Mouse (Mus musculus) kidney, embryonic 15.5 days (tissue): ENCODE measurements around the gene Fars2. TPM values are rescaled to one million over a fixed set of nuclear protein-coding genes. Genes with fewer than 3 reads are reported as not detected.

ENCODE experiments used
- ATAC-seq: fragments of 200-750 bp; cut with Nextera tagmentation; replicated peaks from 2 replicates; pipeline ENCODE4 v1.8.0; 2017; ENCODE audit warnings: moderate TSS enrichment; ENCODE audit not compliant: low FRiP score
- H3K27ac ChIP-seq: fragments of 300-500 bp; sonication (generic); 2 replicates; pipeline ENCODE4 v1.5.1; 2015; ENCODE audit warnings: mild to moderate bottlenecking, inconsistent platforms
- H3K27me3 ChIP-seq: fragments of 300-500 bp; sonication (generic); 2 replicates; pipeline ENCODE4 v1.6.1; 2015; ENCODE audit warnings: inconsistent platforms
- H3K36me3 ChIP-seq: fragments of 300-500 bp; sonication (generic); 2 replicates; pipeline ENCODE4 v1.6.1; 2015; ENCODE audit warnings: inconsistent platforms
- H3K4me1 ChIP-seq: fragments of 300-500 bp; sonication (generic); 2 replicates; pipeline ENCODE4 v1.6.1; 2015; ENCODE audit warnings: inconsistent platforms
- H3K4me2 ChIP-seq: fragments of 300-500 bp; sonication (generic); 2 replicates; pipeline ENCODE4 v1.6.1; 2015; ENCODE audit warnings: moderate library complexity, mild to moderate bottlenecking, inconsistent platforms
- H3K4me3 ChIP-seq: fragments of 300-500 bp; sonication (generic); replicated peaks from 2 replicates; pipeline ENCODE4 v1.5.1; 2015; ENCODE audit warnings: mild to moderate bottlenecking, inconsistent platforms
- H3K9ac ChIP-seq: fragments of 300-500 bp; sonication (generic); 2 replicates; pipeline ENCODE4 v1.6.1; 2015; ENCODE audit warnings: mild to moderate bottlenecking, inconsistent platforms
- H3K9me3 ChIP-seq: fragments of 300-500 bp; sonication (generic); replicated peaks from 2 replicates; pipeline ENCODE4 v1.6.1; 2016; ENCODE audit warnings: inconsistent platforms
- WGBS: fragments of 180-500 bp; shearing (Covaris S2); methylation state at CpG from one replicate; pipeline ENCODE4 v1.1.7; 2015; ENCODE audit warnings: mixed read lengths; 5-methylcytosine and 5-hydroxymethylcytosine counted together
- polyA plus RNA-seq: library from polyadenylated mRNA; unstranded; fragments of >200 nt; fragmentation: Nextera tagmentation; extraction: Ambion mirVana; gene quantifications from 2 replicates; pipeline ENCODE4 v1.2.1, GENCODE M21; 2015

Gene Fars2
- polyA plus RNA-seq, 1 experiment from 2014 or later, result 35.8 TPM

GRCm38 (mm10) chr13:36717376-36717775, 600.2 kb downstream of the Fars2 start:
- Histone ChIP-seq H3K4me3 (no peak overlapping the region), H3K9me3 (no peaks in the 10 kb centered on the region), H3K27ac (no peak overlapping the region), H3K4me2 (no peak overlapping the region), H3K36me3 (no peaks in the 10 kb centered on the region), H3K27me3 (peaks cover 37% of the 10 kb centered on the region), H3K9ac (no peak overlapping the region), H3K4me1 (no peaks in the 10 kb centered on the region)
- no peak for ATAC-seq
- WGBS, result 74% methylated on average over 3 of the region's 3 CpGs

- Histone ChIP-seq H3K36me3 (no peaks in the 10 kb centered on the region), H3K9ac (no peak overlapping the region)
- 86% methylated on average over 5 of the region's 5 CpGs for WGBS
Measured at GRCm38 (mm10) chr13:36720297-36721017, 603.2 kb downstream of the Fars2 start.

GRCm38 (mm10) chr13:36722309-36722708, 605.1 kb downstream of the Fars2 start:
- Histone ChIP-seq H3K27me3 (peaks cover 85% of the 10 kb centered on the region), H3K36me3 (no peaks in the 10 kb centered on the region)

More at GRCm38 (mm10) chr13:36720297-36721017, 603.2 kb downstream of the Fars2 start:
- Histone ChIP-seq H3K27ac (no peak overlapping the region), H3K9me3 (no peaks in the 10 kb centered on the region), H3K4me3 (no peak overlapping the region), H3K4me2 (no peak overlapping the region), H3K4me1 (peaks cover 13% of the 10 kb centered on the region), H3K27me3 (peaks cover 68% of the 10 kb centered on the region)
- no peak for ATAC-seq

GRCm38 (mm10) chr13:36723726-36724300, 606.6 kb downstream of the Fars2 start:
- Histone ChIP-seq H3K9me3 (no peaks in the 10 kb centered on the region), H3K4me1 (peaks cover 28% of the 10 kb centered on the region), H3K4me3 (no peak overlapping the region), H3K9ac (no peak overlapping the region), H3K27ac (no peak overlapping the region), H3K4me2 (peak overlapping the region; percentile 50; the same call in 1 of the 2 replicates), H3K27me3 (peaks cover 97% of the 10 kb centered on the region), H3K36me3 (no peaks in the 10 kb centered on the region)
- no peak for ATAC-seq
- WGBS, result 2% methylated on average over 15 of the region's 15 CpGs

More at GRCm38 (mm10) chr13:36722309-36722708, 605.1 kb downstream of the Fars2 start:
- ATAC-seq, result no peak
- Histone ChIP-seq H3K9ac (no peak overlapping the region), H3K9me3 (no peaks in the 10 kb centered on the region), H3K4me3 (no peak overlapping the region), H3K4me2 (no peak overlapping the region), H3K27ac (no peak overlapping the region), H3K4me1 (peaks cover 26% of the 10 kb centered on the region)

DNA sequence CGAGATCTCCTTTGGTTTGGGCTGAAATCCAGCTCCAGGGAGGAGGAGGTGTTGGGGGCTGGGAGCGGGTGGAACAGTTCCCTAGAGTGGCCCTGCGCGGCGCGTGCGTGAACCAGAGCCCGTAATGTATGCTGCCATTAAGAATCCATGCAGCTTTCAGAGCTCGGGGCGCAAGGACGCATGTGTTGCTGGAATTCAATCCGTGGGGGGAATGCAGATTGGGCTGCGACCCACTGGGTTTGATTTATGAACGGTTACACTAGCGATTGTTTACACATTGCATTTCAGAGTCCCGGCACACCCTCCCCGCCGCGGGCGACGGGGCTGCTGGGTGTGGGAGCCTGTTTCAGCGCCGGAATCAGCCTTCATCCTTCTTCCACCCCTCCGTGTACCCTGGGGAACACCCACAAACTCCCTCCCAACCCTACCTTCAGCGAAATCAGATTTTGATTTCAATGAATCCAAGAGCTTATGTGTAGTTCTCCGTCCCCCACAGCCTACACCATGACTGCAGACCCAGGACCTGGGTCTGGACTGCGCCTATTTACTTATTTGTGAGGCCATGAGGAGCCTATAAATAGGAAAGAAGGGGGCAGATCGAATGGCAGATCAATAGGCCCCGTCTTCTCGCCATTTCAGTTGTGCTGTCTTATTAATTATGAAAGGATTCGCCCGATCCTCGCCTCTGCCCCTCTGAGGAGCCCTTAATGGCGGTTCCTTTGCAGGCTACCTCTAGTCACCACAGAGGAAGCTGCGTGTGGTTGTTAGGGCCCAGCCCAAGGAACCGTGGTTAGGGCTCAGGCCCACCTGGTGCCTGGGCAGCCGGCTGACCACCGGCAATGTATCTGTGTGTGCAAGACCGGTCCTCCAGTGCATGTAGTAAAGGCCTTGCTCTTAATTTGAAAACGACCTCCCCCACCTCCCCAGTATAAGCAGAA, 607.6 kb downstream of the Fars2 start:
- H3K9me3 ChIP-seq, result no peaks in the 10 kb centered on the region
- no peaks in the 10 kb centered on the region for H3K36me3 ChIP-seq
- no peak overlapping the region for H3K27ac ChIP-seq
- WGBS, result under 1% methylated on average over 40 of the region's 40 CpGs
- H3K4me3 ChIP-seq, result peak overlapping the region; percentile 29
- no peak overlapping the region for H3K9ac ChIP-seq
- peaks cover 28% of the 10 kb centered on the region for H3K4me1 ChIP-seq
- H3K27me3 ChIP-seq, result peaks cover 98% of the 10 kb centered on the region
- ATAC-seq, result 0 out of 2 replicates have a peak, but pooled peaks have one; percentile 44
- H3K4me2 ChIP-seq, result peak overlapping the region; percentile 50

GRCm38 (mm10) chr13:36725881-36726280, 608.7 kb downstream of the Fars2 start:
- no peak overlapping the region for H3K4me3 ChIP-seq
- peaks cover 98% of the 10 kb centered on the region for H3K27me3 ChIP-seq
- no peak for ATAC-seq
- H3K9me3 ChIP-seq, result no peaks in the 10 kb centered on the region
- no peak overlapping the region for H3K4me2 ChIP-seq
- H3K4me1 ChIP-seq, result peaks cover 28% of the 10 kb centered on the region
- H3K27ac ChIP-seq, result no peak overlapping the region
- WGBS, result 2% methylated on average over 8 of the region's 8 CpGs
- H3K9ac ChIP-seq, result no peak overlapping the region
- H3K36me3 ChIP-seq, result no peaks in the 10 kb centered on the region

GRCm38 (mm10) chr13:36726551-36726950, 609.3 kb downstream of the Fars2 start:
- peak overlapping the region; percentile 32 for H3K4me3 ChIP-seq
- under 1% methylated on average over 24 of the region's 24 CpGs for WGBS
- H3K36me3 ChIP-seq, result no peaks in the 10 kb centered on the region
- H3K27ac ChIP-seq, result no peak overlapping the region
- H3K4me1 ChIP-seq, result peaks cover 34% of the 10 kb centered on the region
- H3K4me2 ChIP-seq, result peak overlapping the region; percentile 49
- no peak for ATAC-seq
- H3K9me3 ChIP-seq, result no peaks in the 10 kb centered on the region
- peaks cover 98% of the 10 kb centered on the region for H3K27me3 ChIP-seq
- H3K9ac ChIP-seq, result no peak overlapping the region

DNA sequence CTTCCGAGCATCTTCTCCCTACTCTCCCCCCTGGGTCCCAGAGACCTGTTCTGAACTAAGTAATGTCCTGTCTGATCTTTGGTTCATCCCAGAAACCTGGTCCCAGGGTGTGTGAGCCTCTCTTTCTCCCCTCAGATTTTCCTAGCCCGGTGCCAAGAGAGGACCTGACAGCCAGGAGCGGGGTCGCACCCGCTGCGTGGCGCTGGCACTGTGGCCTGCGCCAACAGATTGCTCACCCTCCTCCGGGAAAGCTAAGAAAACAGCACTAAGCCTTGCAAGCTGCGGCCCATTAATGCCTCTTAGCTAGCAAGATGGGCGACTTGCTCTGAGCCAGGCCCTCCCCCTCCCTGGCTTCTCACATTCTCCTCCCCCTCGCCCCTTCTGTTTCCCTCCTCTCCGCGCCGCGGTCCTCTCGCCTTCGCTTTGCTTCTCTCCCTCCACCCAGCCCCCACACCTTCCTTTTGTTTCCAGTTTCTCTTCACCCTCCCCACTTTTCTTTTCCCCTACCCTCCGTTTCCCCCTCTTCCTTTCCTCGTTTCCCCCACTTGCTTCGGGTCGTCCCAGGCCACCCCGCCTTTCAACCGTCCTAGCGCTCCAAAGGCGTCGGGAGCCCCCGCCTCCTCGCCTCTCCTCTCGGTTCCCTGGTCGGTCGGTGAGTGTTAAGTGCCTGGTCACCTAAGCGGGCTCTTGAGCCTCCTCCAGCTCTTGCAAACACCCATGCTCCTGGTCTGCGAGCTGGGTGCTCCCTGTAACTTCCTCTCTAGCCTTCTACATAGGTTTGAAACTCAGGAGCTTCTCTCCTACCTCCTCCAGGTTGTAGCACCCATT, 610.0 kb downstream of the Fars2 start:
- Histone ChIP-seq H3K4me2 (peak overlapping the region; percentile 49), H3K4me1 (peaks cover 40% of the 10 kb centered on the region), H3K27ac (no peak overlapping the region), H3K4me3 (peak overlapping the region; percentile 32), H3K9ac (no peak overlapping the region), H3K27me3 (peaks cover 98% of the 10 kb centered on the region), H3K36me3 (no peaks in the 10 kb centered on the region), H3K9me3 (no peaks in the 10 kb centered on the region)
- ATAC-seq, result no peak
- WGBS, result 1% methylated on average over 34 of the region's 34 CpGs

GRCm38 (mm10) chr13:36727779-36728470, 610.7 kb downstream of the Fars2 start:
- Histone ChIP-seq H3K4me2 (peak overlapping the region; percentile 49), H3K4me3 (peak overlapping the region; percentile 32)
- under 1% methylated on average over 22 of the region's 23 CpGs for WGBS

DNA sequence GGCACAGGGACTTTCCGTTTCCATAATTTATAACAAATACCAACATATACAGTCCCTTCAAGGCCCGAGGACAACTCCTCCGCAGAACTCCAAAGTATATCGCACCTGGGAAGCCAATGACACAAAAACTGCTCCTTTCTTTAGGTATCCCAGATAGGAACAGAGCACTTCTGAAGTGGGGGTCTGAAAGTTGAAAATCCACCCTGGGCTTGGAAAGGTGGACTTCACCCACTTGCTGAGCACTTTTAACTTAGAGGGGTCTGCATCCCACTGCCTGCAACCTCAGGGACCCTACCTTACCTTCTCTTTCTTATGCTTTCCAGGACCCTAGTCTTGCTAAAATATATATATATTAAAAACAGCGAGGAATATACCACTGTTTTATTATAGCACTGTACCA, 611.3 kb downstream of the Fars2 start:
- Histone ChIP-seq H3K36me3 (no peaks in the 10 kb centered on the region), H3K4me2 (no peak overlapping the region), H3K27me3 (peaks cover 98% of the 10 kb centered on the region), H3K9ac (no peak overlapping the region), H3K4me1 (peaks cover 41% of the 10 kb centered on the region), H3K9me3 (no peaks in the 10 kb centered on the region), H3K4me3 (no peak overlapping the region), H3K27ac (no peak overlapping the region)
- WGBS, result 7% methylated on average over 5 of the region's 5 CpGs
- ATAC-seq, result no peak

More at GRCm38 (mm10) chr13:36727779-36728470, 610.7 kb downstream of the Fars2 start:
- Histone ChIP-seq H3K9me3 (no peaks in the 10 kb centered on the region), H3K27ac (no peak overlapping the region), H3K36me3 (no peaks in the 10 kb centered on the region), H3K4me1 (peaks cover 41% of the 10 kb centered on the region), H3K27me3 (peaks cover 98% of the 10 kb centered on the region), H3K9ac (no peak overlapping the region)
- ATAC-seq, result no peak
